ENCODE assay signal across 7 mouse cellular contexts in genomic region chr16:11134348-11135344, GRCm38 (mm10). TPM values are rescaled to one million over a fixed set of nuclear protein-coding genes. Genes with fewer than 3 reads are reported as not detected.
DNase-seq lines count a peak whose midpoint lies in the region; ATAC-seq lines count a peak whose summit lies in the region.

Gene Txndc11 (minus strand): TSS chr16:11134650.

- peak within 1 kb of the TSS; percentile 79 for H3K4me2 ChIP-seq in embryonic facial prominence, embryonic 11.5 days (ENCODE audit: low read depth, low read length)
- peak within 1 kb of the TSS; percentile 73 for H3K4me2 ChIP-seq in midbrain, embryonic 13.5 days (replicated peaks)

- no peaks in the 10 kb centered on the region for H3K27me3 ChIP-seq in embryonic facial prominence, embryonic 11.5 days (ENCODE audit: control insufficient read depth, insufficient read depth, low read length)
- no peaks in the 10 kb centered on the region for H3K27me3 ChIP-seq in limb, embryonic 10.5 days (ENCODE audit: low read depth, poor library complexity, severe bottlenecking)
- H3K27me3 ChIP-seq in midbrain, embryonic 13.5 days, result no peaks in the 10 kb centered on the region

- H3K36me3 ChIP-seq in embryonic facial prominence, embryonic 11.5 days (replicated peaks; ENCODE audit: control insufficient read depth, insufficient read depth, low read depth, low read length), result peaks cover 2% of the 10 kb centered on the region
- peaks cover 28% of the 10 kb centered on the region for H3K36me3 ChIP-seq in limb, embryonic 10.5 days
- H3K36me3 ChIP-seq in midbrain, embryonic 13.5 days, result peaks cover 26% of the 10 kb centered on the region

- no peaks in the 10 kb centered on the region; the same call in 1 of the 2 replicates for H3K4me1 ChIP-seq in embryonic facial prominence, embryonic 11.5 days (ENCODE audit: control insufficient read depth, insufficient read depth, low read length)
- peaks cover 26% of the 10 kb centered on the region for H3K4me1 ChIP-seq in limb, embryonic 10.5 days
- peaks cover 29% of the 10 kb centered on the region for H3K4me1 ChIP-seq in midbrain, embryonic 13.5 days (replicated peaks)

- H3K4me3 ChIP-seq in embryonic facial prominence, embryonic 11.5 days (ENCODE audit: low read depth, low read length), result peak within 1 kb of the TSS; percentile 79
- H3K4me3 ChIP-seq in limb, embryonic 10.5 days, result peak within 1 kb of the TSS; percentile 93
- H3K4me3 ChIP-seq in midbrain, embryonic 13.5 days (replicated peaks), result peak within 1 kb of the TSS; percentile 78

- H3K9ac ChIP-seq in embryonic facial prominence, embryonic 11.5 days (replicated peaks; ENCODE audit: low read length), result peak within 1 kb of the TSS; percentile 73
- peak within 1 kb of the TSS; percentile 86 for H3K9ac ChIP-seq in midbrain, embryonic 13.5 days (replicated peaks)

- no peaks in the 10 kb centered on the region for H3K9me3 ChIP-seq in embryonic facial prominence, embryonic 11.5 days (replicated peaks; ENCODE audit: control insufficient read depth, low read length)
- H3K9me3 ChIP-seq in limb, embryonic 10.5 days (replicated peaks), result no peaks in the 10 kb centered on the region
- H3K9me3 ChIP-seq in midbrain, embryonic 13.5 days, result no peaks in the 10 kb centered on the region

- peak; percentile 100 for ATAC-seq in embryonic facial prominence, embryonic 11.5 days (replicated peaks; ENCODE audit: insufficient number of reproducible peaks, low FRiP score, low TSS enrichment, low read depth)
- peak; percentile 86 for ATAC-seq in granulocyte monocyte progenitor cell, adult 5-6 weeks (replicated peaks; ENCODE audit: poor library complexity, severe bottlenecking)
- ATAC-seq in midbrain, embryonic 13.5 days, result peak; percentile 99

- WGBS in embryonic facial prominence, embryonic 11.5 days, result under 1% methylated on average over 73 of the region's 80 CpGs
- under 1% methylated on average over 75 of the region's 80 CpGs for WGBS in limb, embryonic 10.5 days
- WGBS in midbrain, embryonic 13.5 days, result under 1% methylated on average over 76 of the region's 80 CpGs

- H3K27ac ChIP-seq in embryonic facial prominence, embryonic 11.5 days (replicated peaks; ENCODE audit: low read depth, low read length), result peak within 1 kb of the TSS; percentile 63
- peak within 1 kb of the TSS; percentile 95 for H3K27ac ChIP-seq in limb, embryonic 10.5 days
- peak within 1 kb of the TSS; percentile 91 for H3K27ac ChIP-seq in midbrain, embryonic 13.5 days

- peak; percentile 100 for DNase-seq in adrenal gland, postnatal 14 days
- DNase-seq in embryonic facial prominence, embryonic 11.5 days (ENCODE audit: low spot score), result peak; percentile 99
- peak; percentile 99 for DNase-seq in kidney, adult 11 months
- DNase-seq in limb, embryonic 10.5 days (ENCODE audit: low spot score), result peak; percentile 99
- DNase-seq in spleen, adult 12 weeks (ENCODE audit: low spot score), result peak; percentile 100

RNA-seq across cellular contexts. Expression of gene Txndc11, which starts in this region (rescaled TPM):
- 42.1 and 42.6 TPM in 2 replicates for total RNA-seq in adrenal gland, postnatal 14 days (2021)
- 33.6 and 33.9 TPM in 2 replicates for polyA plus RNA-seq in embryonic facial prominence, embryonic 11.5 days (2014; fragmentation: Nextera tagmentation; extraction: Ambion mirVana)
- total RNA-seq in granulocyte monocyte progenitor cell, adult 5-6 weeks (2014; fragmentation: Nextera tagmentation), result 52.8 and 71.7 TPM in 2 replicates
- total RNA-seq in granulocyte monocyte progenitor cell, adult 5-6 weeks (2017), result 36.8 and 44.6 TPM in 2 replicates
- polyA plus RNA-seq in limb, embryonic 10.5 days (2016; fragmentation: Nextera tagmentation; extraction: Ambion mirVana), result 27.9 and 33.4 TPM in 2 replicates
- 27.5 and 30.0 TPM in 2 replicates for polyA plus RNA-seq in midbrain, embryonic 13.5 days (2015; fragmentation: Nextera tagmentation; extraction: Ambion mirVana)

Comparison
In these comparisons a context has a peak if more than half of its experiments do, and no peak if none do; other contexts are left out.
1. Peak in every context shown above with its lines: DNase-seq, ATAC-seq, H3K4me3 ChIP-seq and H3K27ac ChIP-seq.